Mouse (Mus musculus) megakaryocyte, embryonic 14.5 days (primary cell): ENCODE measurements at regions not wholly inside any gene's neighbourhood (a gene's known extent, or its start where the extent isn't known, plus 50 kb on each side); places are given as distances from the start of the nearest gene placed in this dataset.

ENCODE experiments used
- H3K27me3 ChIP-seq: replicated peaks from 2 replicates; pipeline ENCODE3; 2012; ENCODE audit warnings: inconsistent platforms
- H3K36me3 ChIP-seq: replicated peaks from 2 replicates; pipeline ENCODE3; 2012; ENCODE audit warnings: low read length, inconsistent platforms, mixed read lengths
- H3K4me1 ChIP-seq: 2 replicates; pipeline ENCODE4 v1.6.1; 2012; ENCODE audit warnings: inconsistent platforms
- H3K4me3 ChIP-seq: replicated peaks from 2 replicates; pipeline ENCODE3; 2012; ENCODE audit warnings: moderate library complexity, mild to moderate bottlenecking, inconsistent platforms
- H3K9me3 ChIP-seq: 2 replicates; pipeline ENCODE4 v1.6.1; 2012; ENCODE audit warnings: inconsistent platforms
- FLI1 ChIP-seq: IDR thresholded peaks from 2 replicates; pipeline ENCODE4 v1.6.1; 2012; ENCODE audit warnings: low read length, inconsistent platforms, mixed read lengths
- GATA1 ChIP-seq: IDR thresholded peaks from 3 replicates; pipeline ENCODE4 v1.6.1; 2012; ENCODE audit warnings: mixed read lengths, low read length, inconsistent platforms, borderline replicate concordance

GRCm38 (mm10) chr10:46349613-46350012 lies 772.0 kb downstream of the Hace1 start:
- no peaks in the 10 kb centered on the region for H3K27me3 ChIP-seq
- H3K36me3 ChIP-seq = no peaks in the 10 kb centered on the region
- H3K9me3 ChIP-seq = no peaks in the 10 kb centered on the region
- no peak overlapping the region for H3K4me3 ChIP-seq
- no peak for TF ChIP-seq GATA1
- TF ChIP-seq FLI1 = no peak
- H3K4me1 ChIP-seq = no peaks in the 10 kb centered on the region

GRCm38 (mm10) chr10:46350196-46350595 lies 772.6 kb downstream of the Hace1 start:
- Histone ChIP-seq H3K4me1 (no peaks in the 10 kb centered on the region), H3K9me3 (no peaks in the 10 kb centered on the region), H3K27me3 (no peaks in the 10 kb centered on the region), H3K4me3 (no peak overlapping the region), H3K36me3 (no peaks in the 10 kb centered on the region)
- TF ChIP-seq GATA1 (no peak), FLI1 (no peak)

GRCm38 (mm10) chr10:46356775-46357174 lies 779.1 kb downstream of the Hace1 start:
- no peaks in the 10 kb centered on the region for H3K27me3 ChIP-seq
- H3K36me3 ChIP-seq = no peaks in the 10 kb centered on the region
- H3K9me3 ChIP-seq = no peaks in the 10 kb centered on the region
- TF ChIP-seq FLI1 = no peak
- no peak for TF ChIP-seq GATA1
- no peaks in the 10 kb centered on the region for H3K4me1 ChIP-seq
- no peak overlapping the region for H3K4me3 ChIP-seq

- Histone ChIP-seq H3K4me3 (no peak overlapping the region), H3K36me3 (no peaks in the 10 kb centered on the region), H3K27me3 (no peaks in the 10 kb centered on the region), H3K4me1 (no peaks in the 10 kb centered on the region), H3K9me3 (peaks cover 8% of the 10 kb centered on the region; the same call in 1 of the 2 replicates)
- no peak for TF ChIP-seq FLI1
Observed at GRCm38 (mm10) chr10:46373715-46374475, 796.3 kb downstream of the Hace1 start.

GRCm38 (mm10) chr10:46374646-46375045 lies 797.0 kb downstream of the Hace1 start:
- Histone ChIP-seq H3K9me3 (peaks cover 8% of the 10 kb centered on the region; the same call in 1 of the 2 replicates), H3K36me3 (no peaks in the 10 kb centered on the region), H3K27me3 (no peaks in the 10 kb centered on the region), H3K4me1 (no peaks in the 10 kb centered on the region), H3K4me3 (no peak overlapping the region)
- TF ChIP-seq GATA1 = no peak
- no peak for TF ChIP-seq FLI1

- TF ChIP-seq FLI1 (no peak), GATA1 (no peak)
- Histone ChIP-seq H3K4me3 (no peak overlapping the region), H3K9me3 (no peaks in the 10 kb centered on the region), H3K36me3 (no peaks in the 10 kb centered on the region), H3K4me1 (no peaks in the 10 kb centered on the region), H3K27me3 (no peaks in the 10 kb centered on the region)
Observed at GRCm38 (mm10) chr10:46397089-46397488, 819.5 kb downstream of the Hace1 start.

- H3K4me1 ChIP-seq = no peaks in the 10 kb centered on the region
- H3K27me3 ChIP-seq = no peaks in the 10 kb centered on the region
- no peaks in the 10 kb centered on the region for H3K36me3 ChIP-seq
- H3K9me3 ChIP-seq = no peaks in the 10 kb centered on the region
- TF ChIP-seq FLI1 = no peak
- TF ChIP-seq GATA1 = no peak
- no peak overlapping the region for H3K4me3 ChIP-seq
Observed at GRCm38 (mm10) chr10:46403883-46404282, 826.3 kb downstream of the Hace1 start.
